Mouse (Mus musculus) olfactory bulb, adult 2 months (tissue): ENCODE data around the gene Lonrf2.

ENCODE experiments used
- CTCF ChIP-seq: fragments of 200-500 bp; IDR thresholded peaks from 2 replicates; pipeline ENCODE4 v1.5.1; 2012; ENCODE audit warnings: low read depth, mild to moderate bottlenecking, low read length, moderate library complexity; ENCODE audit not compliant: insufficient read depth
- POLR2A ChIP-seq: fragments of 200-500 bp; IDR thresholded peaks from 2 replicates; pipeline ENCODE4 v1.6.1; 2012; ENCODE audit warnings: mild to moderate bottlenecking, low read depth, low read length, moderate library complexity; ENCODE audit not compliant: insufficient read depth

GRCm38 (mm10) chr1:38839944-38840343, 3.4 kb upstream of the Lonrf2 start:
- TF ChIP-seq CTCF (no peak), POLR2A (no peak)
